Mouse (Mus musculus) midbrain, postnatal 0 days (tissue): ENCODE data around the gene Tmem161a. TPM values are rescaled to one million over a fixed set of nuclear protein-coding genes. Genes with fewer than 3 reads are reported as not detected.

Experiments used
- ATAC-seq: fragments of 200-750 bp; cut with Nextera tagmentation; 2 replicates; pipeline ENCODE4 v1.8.0; 2017; ENCODE audit warnings: moderate number of reproducible peaks, mild to moderate bottlenecking, moderate TSS enrichment, moderate library complexity; ENCODE audit not compliant: low FRiP score
- DNase-seq: peaks from one replicate; pipeline ENCODE4 v3.0.0-alpha.2; 2015; ENCODE audit warnings: low spot score
- H3K27ac ChIP-seq: fragments of 300-500 bp; sonication (generic); 2 replicates; pipeline ENCODE4 v1.5.1; 2014; ENCODE audit warnings: low read depth, mild to moderate bottlenecking, low read length, mixed read lengths
- H3K27me3 ChIP-seq: fragments of 300-500 bp; sonication (generic); 2 replicates; pipeline ENCODE4 v1.6.1; 2014; ENCODE audit warnings: low read length, control low read depth, mixed read lengths; ENCODE audit not compliant: insufficient read depth
- H3K36me3 ChIP-seq: fragments of 300-500 bp; sonication (generic); 2 replicates; pipeline ENCODE4 v1.6.1; 2014; ENCODE audit warnings: low read length, control low read depth, mixed read lengths; ENCODE audit not compliant: insufficient read depth
- H3K4me1 ChIP-seq: fragments of 300-500 bp; sonication (generic); 2 replicates; pipeline ENCODE4 v1.6.1; 2014; ENCODE audit warnings: mild to moderate bottlenecking, control low read depth, antibody characterized with exemption, low read length, mixed read lengths; ENCODE audit not compliant: insufficient read depth
- H3K4me2 ChIP-seq: fragments of 300-500 bp; sonication (generic); 2 replicates; pipeline ENCODE4 v1.6.1; 2014; ENCODE audit warnings: low read depth, mild to moderate bottlenecking, low read length, mixed read lengths; ENCODE audit not compliant: poor library complexity, severe bottlenecking
- H3K4me3 ChIP-seq: fragments of 300-500 bp; sonication (generic); 2 replicates; pipeline ENCODE4 v1.5.1; 2014; ENCODE audit warnings: low read depth, mild to moderate bottlenecking, low read length, moderate library complexity
- H3K9ac ChIP-seq: fragments of 300-500 bp; sonication (generic); replicated peaks from 2 replicates; pipeline ENCODE4 v1.6.1; 2014; ENCODE audit warnings: mild to moderate bottlenecking, low read length, moderate library complexity, mixed read lengths; ENCODE audit not compliant: poor library complexity, severe bottlenecking
- H3K9me3 ChIP-seq: fragments of 300-500 bp; sonication (generic); 2 replicates; pipeline ENCODE4 v1.6.1; 2016; ENCODE audit warnings: low read length, control low read depth
- CTCF ChIP-seq: IDR thresholded peaks from 2 replicates; pipeline ENCODE4 v1.5.1; 2016; ENCODE audit warnings: antibody characterized with exemption, mild to moderate bottlenecking
- WGBS: fragments of 180-500 bp; shearing (Covaris S2); extraction: QIAGEN DNeasy Blood & Tissue Kit; methylation state at CpG from one replicate; pipeline ENCODE4 v1.1.7; 2014; 5-methylcytosine and 5-hydroxymethylcytosine counted together
- polyA plus RNA-seq: library from polyadenylated mRNA; unstranded; fragments of >200 nt; fragmentation: Nextera tagmentation; extraction: Ambion mirVana; gene quantifications from 2 replicates; pipeline ENCODE4 v1.2.1, GENCODE M21; 2015
- total RNA-seq: library from RNA; depleted of rRNA; stranded (reverse); fragments of >200 nt; gene quantifications from 2 replicates; pipeline ENCODE4 v1.2.3, GENCODE M21; 2014

Gene Tmem161a
- total and polyA plus RNA-seq, 2 experiments from 2014 or later: 49.5 to 64.8 TPM

- Histone ChIP-seq H3K36me3 (peaks cover 31% of the 10 kb centered on the region), H3K4me2 (peak within 1 kb of the TSS; percentile 77), H3K4me1 (peaks cover 7% of the 10 kb centered on the region), H3K4me3 (peak within 1 kb of the TSS; percentile 58), H3K27ac (peak within 1 kb of the TSS; percentile 83), H3K27me3 (no peaks in the 10 kb centered on the region), H3K9ac (peak within 1 kb of the TSS; percentile 73), H3K9me3 (no peaks in the 10 kb centered on the region)
- ATAC-seq (peak; percentile 97), DNase-seq (peak; percentile 100)
- TF ChIP-seq CTCF: peak; percentile 11; the same call in 1 of the 2 replicates
- WGBS: under 1% methylated on average over 46 of the region's 46 CpGs
These were observed 32.9 kb upstream of the Tmem161a start, which contains the start of the genes Rfxank, Borcs8 and Mef2b for GRCm38 (mm10) chr8:70139026-70139857. Gene Rfxank, minus strand, starts transcription at chr8:70139154. Gene Borcs8, plus strand, starts transcription at chr8:70139499. Gene Mef2b, plus strand, starts transcription at chr8:70139711.

GRCm38 (mm10) chr8:70139981-70140380, 32.2 kb upstream of the Tmem161a start:
- ATAC-seq (no peak), DNase-seq (peak; percentile 4)
- TF ChIP-seq CTCF: no peak
- 8% methylated on average over 9 of the region's 9 CpGs for WGBS
- H3K9me3 ChIP-seq: no peaks in the 10 kb centered on the region
- peak overlapping the region; percentile 77 for H3K4me2 ChIP-seq
- H3K4me1 ChIP-seq: peaks cover 7% of the 10 kb centered on the region
- H3K27ac ChIP-seq: peak overlapping the region; percentile 83
- peak overlapping the region; percentile 58 for H3K4me3 ChIP-seq
- H3K36me3 ChIP-seq: peaks cover 30% of the 10 kb centered on the region
- H3K9ac ChIP-seq: peak overlapping the region; percentile 73
- H3K27me3 ChIP-seq: no peaks in the 10 kb centered on the region

- H3K36me3 ChIP-seq: peaks cover 33% of the 10 kb centered on the region
- no peak for ATAC-seq
- no peaks in the 10 kb centered on the region for H3K27me3 ChIP-seq
- H3K27ac ChIP-seq: no peak overlapping the region
- H3K4me2 ChIP-seq: no peak overlapping the region
- DNase-seq: no peak
- H3K9ac ChIP-seq: no peak overlapping the region
- TF ChIP-seq CTCF: no peak
- 89% methylated on average over 7 of the region's 7 CpGs for WGBS
- H3K4me1 ChIP-seq: no peaks in the 10 kb centered on the region
- H3K9me3 ChIP-seq: no peaks in the 10 kb centered on the region
- no peak overlapping the region for H3K4me3 ChIP-seq
These were observed 24.2 kb upstream of the Tmem161a start for GRCm38 (mm10) chr8:70147678-70148607.

- DNase-seq (no peak), ATAC-seq (peak; percentile 6; the same call in 1 of the 2 replicates)
- 18% methylated on average over 13 of the region's 13 CpGs for WGBS
- H3K36me3 ChIP-seq: peaks cover 20% of the 10 kb centered on the region
- no peaks in the 10 kb centered on the region for H3K9me3 ChIP-seq
- H3K9ac ChIP-seq: no peak overlapping the region
- no peaks in the 10 kb centered on the region for H3K27me3 ChIP-seq
- H3K4me2 ChIP-seq: no peak overlapping the region
- H3K27ac ChIP-seq: no peak overlapping the region
- no peak for TF ChIP-seq CTCF
- no peaks in the 10 kb centered on the region for H3K4me1 ChIP-seq
- H3K4me3 ChIP-seq: no peak overlapping the region
These were observed 22.0 kb upstream of the Tmem161a start for GRCm38 (mm10) chr8:70150158-70150557.

GRCm38 (mm10) chr8:70152537-70153257, 19.5 kb upstream of the Tmem161a start:
- WGBS: 13% methylated on average over 19 of the region's 22 CpGs
- H3K4me1 ChIP-seq: no peaks in the 10 kb centered on the region
- ATAC-seq (peak; percentile 68), DNase-seq (peak; percentile 75)
- H3K27ac ChIP-seq: no peak overlapping the region
- TF ChIP-seq CTCF: no peak
- H3K9ac ChIP-seq: no peak overlapping the region
- H3K36me3 ChIP-seq: no peaks in the 10 kb centered on the region
- no peaks in the 10 kb centered on the region for H3K27me3 ChIP-seq
- no peaks in the 10 kb centered on the region for H3K9me3 ChIP-seq
- H3K4me2 ChIP-seq: peak overlapping the region; percentile 43
- H3K4me3 ChIP-seq: no peak overlapping the region
